12 mouse cellular contexts compared by ENCODE assay signal in genomic region chr2:167519606-167520252, GRCm38 (mm10). TPM values are rescaled to one million over a fixed set of nuclear protein-coding genes. Genes with fewer than 3 reads are reported as not detected.
DNase-seq lines count a peak whose midpoint lies in the region; ATAC-seq lines count a peak whose summit lies in the region.
"Had no signal": no experiment of that assay in that cellular context is flagged by ENCODE, and none has a peak within 500 bp of the region (broad histone marks: within the 10 kb centered on the region; RNA-seq: fewer than 3 reads in every experiment).

No protein-coding gene starts in this region.

- H3K9ac ChIP-seq in heart, embryonic 11.5 days (ENCODE audit: low read depth, low read length): no peak overlapping the region

- no peak overlapping the region for H3K27ac ChIP-seq in heart, embryonic 11.5 days (ENCODE audit: low read depth, low read length)

- H3K27me3 ChIP-seq in heart, embryonic 11.5 days (ENCODE audit: control insufficient read depth, insufficient read depth, low read length): no peaks in the 10 kb centered on the region

- H3K4me2 ChIP-seq in heart, embryonic 11.5 days: no peak overlapping the region

- 73% methylated on average over 5 of the region's 5 CpGs for WGBS in heart, embryonic 11.5 days (ENCODE audit: insufficient replicate concordance)

- DNase-seq in kidney, postnatal 4 days: peak; percentile 20 to 40
- no peak for DNase-seq in kidney, postnatal 14 days
- peak; percentile 43 for DNase-seq in thymus, postnatal 14 days
- no peak for DNase-seq in thymus, adult 18-20 months
- peak; percentile 72 for DNase-seq in thymus, postnatal 4 days
- DNase-seq in spleen, postnatal 4 days (ENCODE audit: low spot score in 2 of 2): no peak
- DNase-seq: cerebellum, postnatal 14 days; heart, postnatal 14 days; kidney, adult 9 months had no signal

- H3K36me3 ChIP-seq in heart, embryonic 11.5 days (ENCODE audit: control insufficient read depth, insufficient read depth, low read length): peaks cover 21% of the 10 kb centered on the region

- H3K4me1 ChIP-seq in heart, embryonic 11.5 days (ENCODE audit: control insufficient read depth, insufficient read depth, low read length): no peaks in the 10 kb centered on the region

- H3K9me3 ChIP-seq in heart, embryonic 11.5 days (replicated peaks; ENCODE audit: control insufficient read depth, low read length): no peaks in the 10 kb centered on the region

- no peak overlapping the region for H3K4me3 ChIP-seq in heart, embryonic 11.5 days (ENCODE audit: low read depth, low read length)
- H3K4me3 ChIP-seq: erythroblast, embryonic 14.5 days had no signal

- ATAC-seq in activated CD4-positive, CD25-positive, alpha-beta regulatory T cell, adult 4 months: peak; percentile 32
- no peak for ATAC-seq in heart, embryonic 11.5 days (replicated peaks; ENCODE audit: insufficient number of reproducible peaks, low FRiP score, low TSS enrichment)

RNA-seq across cellular contexts. Expression of gene Snai1, which starts 18.3 kb away (rescaled TPM):
- polyA plus RNA-seq in activated CD4-positive, CD25-positive, alpha-beta regulatory T cell, adult 4 months (2017; shearing (Covaris generic)): not detected
- 21.1 and 23.1 TPM in 2 replicates for polyA plus RNA-seq in heart, embryonic 11.5 days (2014; fragmentation: Nextera tagmentation; extraction: Ambion mirVana)
- polyA plus RNA-seq: erythroblast, embryonic 14.5 days had no signal

RNA-seq across cellular contexts. Expression of gene Spata2, which starts 27.0 kb away (rescaled TPM):
- polyA plus RNA-seq in activated CD4-positive, CD25-positive, alpha-beta regulatory T cell, adult 4 months (2017; shearing (Covaris generic)): 10 to 100 TPM in 1 of 2 experiments, 1 to 10 TPM in 1; 7.4 to 11.7 TPM
- 12.3 and 13.8 TPM in 2 replicates for polyA plus RNA-seq in heart, embryonic 11.5 days (2014; fragmentation: Nextera tagmentation; extraction: Ambion mirVana)

RNA-seq across cellular contexts. Expression of gene Rnf114, which starts 27.3 kb away (rescaled TPM):
- polyA plus RNA-seq in activated CD4-positive, CD25-positive, alpha-beta regulatory T cell, adult 4 months (2017; shearing (Covaris generic)): 100 to 1,000 TPM; 168 to 181 TPM
- polyA plus RNA-seq in heart, embryonic 11.5 days (2014; fragmentation: Nextera tagmentation; extraction: Ambion mirVana): 58.9 and 68.6 TPM in 2 replicates

Comparison
In these comparisons a context has a peak if more than half of its experiments do, and no peak if none do; other contexts are left out.
1. DNase-seq: peak in kidney, postnatal 4 days (2 of 2), thymus, postnatal 14 days (single experiment) and thymus, postnatal 4 days (single experiment); none in kidney, postnatal 14 days (single experiment), thymus, adult 18-20 months (0 of 2) and spleen, postnatal 4 days (0 of 2).
2. RNA of gene Snai1, which starts 18.3 kb away (polyA plus RNA-seq): 21.1 to 23.1 TPM in heart, embryonic 11.5 days; not detected in activated CD4-positive, CD25-positive, alpha-beta regulatory T cell, adult 4 months; every median in the first group is over 10 times any median in the second.